ENCODE assay signal across 16 mouse cellular contexts in genomic region chr9:97491626-97492025, GRCm38 (mm10).
"Had no signal": no experiment of that assay in that cellular context is flagged by ENCODE, and none has a peak within 500 bp of the region (broad histone marks: within the 10 kb centered on the region; RNA-seq: fewer than 3 reads in every experiment).

No protein-coding gene starts in this region.

- ATAC-seq: hindbrain, embryonic 16.5 days; inflammation-experienced regulatory T-cells, adult 6 months; intestine, embryonic 15.5 days; intestine, postnatal 0 days had no signal

- DNase-seq: gastrocnemius, adult 2 months; gastrocnemius, postnatal 10 days; gastrocnemius, postnatal 25 days; heart, adult 18-20 months; heart, postnatal 10 days; heart, postnatal 4 days; kidney, adult 18-20 months; kidney, adult 8-10 months; kidney, postnatal 10 days; kidney, postnatal 25 days; kidney, postnatal 4 days; liver had no signal
